Mouse (Mus musculus): Measurements from ENCODE around the gene Tbc1d22a. TPM values are rescaled to one million over a fixed set of nuclear protein-coding genes. Genes with fewer than 3 reads are reported as not detected.

Gene Tbc1d22a
- polyA plus RNA-seq, 1 experiment, result not detected

DNA sequence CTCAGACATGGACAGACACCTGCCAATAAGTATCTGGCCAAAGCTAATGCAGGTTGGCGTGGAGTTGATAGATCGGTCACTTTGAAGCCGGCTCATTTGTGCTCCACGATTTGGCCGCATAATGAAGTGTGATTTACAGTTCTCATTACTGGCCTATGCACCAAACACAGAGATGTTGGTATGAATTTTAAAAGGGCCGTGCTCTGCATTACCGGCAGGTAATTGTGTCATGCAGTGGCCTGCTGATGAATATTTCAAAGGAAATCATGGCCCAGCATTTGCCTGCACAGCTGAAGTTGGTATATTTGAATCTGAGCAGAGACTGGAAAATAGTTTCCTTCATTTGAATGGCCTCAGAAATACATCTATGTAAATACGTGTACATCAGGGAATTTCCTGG lies 219.1 kb downstream of the Tbc1d22a start:
- H3K4me3 ChIP-seq (ENCODE audit: insufficient read depth, low read depth, low read length), result no peak overlapping the region
- H3K4me1 ChIP-seq (ENCODE audit: control insufficient read depth, insufficient read depth, low read length), result no peaks in the 10 kb centered on the region
- 85% methylated on average over 8 of the region's 8 CpGs for WGBS
- TF ChIP-seq CTCF (IDR thresholded peaks at IDR 0.05; ENCODE audit: insufficient read depth, low read depth, low read length), result no peak
- no peak for TF ChIP-seq POLR2A (IDR thresholded peaks at IDR 0.05; ENCODE audit: insufficient read depth, low read depth, low read length)
- H3K27ac ChIP-seq (ENCODE audit: insufficient read depth, low read depth, low read length), result no peak overlapping the region

- no peaks in the 10 kb centered on the region for H3K4me1 ChIP-seq (ENCODE audit: control insufficient read depth, insufficient read depth, low read length)
- WGBS, result over 99% methylated on average over 3 of the region's 3 CpGs
- H3K4me3 ChIP-seq (ENCODE audit: insufficient read depth, low read depth, low read length), result no peak overlapping the region
- TF ChIP-seq CTCF (IDR thresholded peaks at IDR 0.05; ENCODE audit: insufficient read depth, low read depth, low read length) (no peak), POLR2A (IDR thresholded peaks at IDR 0.05; ENCODE audit: insufficient read depth, low read depth, low read length) (no peak)
- no peak overlapping the region for H3K27ac ChIP-seq (ENCODE audit: insufficient read depth, low read depth, low read length)
Observed at GRCm38 (mm10) chr15:86434241-86434640, 220.0 kb downstream of the Tbc1d22a start.

- TF ChIP-seq CTCF (IDR thresholded peaks at IDR 0.05; ENCODE audit: insufficient read depth, low read depth, low read length), result no peak
- TF ChIP-seq POLR2A (IDR thresholded peaks at IDR 0.05; ENCODE audit: insufficient read depth, low read depth, low read length), result no peak
- 99% methylated on average over 2 of the region's 2 CpGs for WGBS
- Histone ChIP-seq H3K4me1 (ENCODE audit: control insufficient read depth, insufficient read depth, low read length) (no peaks in the 10 kb centered on the region), H3K4me3 (ENCODE audit: insufficient read depth, low read depth, low read length) (no peak overlapping the region), H3K27ac (ENCODE audit: insufficient read depth, low read depth, low read length) (no peak overlapping the region)
Observed at GRCm38 (mm10) chr15:86437346-86437745, 223.1 kb downstream of the Tbc1d22a start.

DNA sequence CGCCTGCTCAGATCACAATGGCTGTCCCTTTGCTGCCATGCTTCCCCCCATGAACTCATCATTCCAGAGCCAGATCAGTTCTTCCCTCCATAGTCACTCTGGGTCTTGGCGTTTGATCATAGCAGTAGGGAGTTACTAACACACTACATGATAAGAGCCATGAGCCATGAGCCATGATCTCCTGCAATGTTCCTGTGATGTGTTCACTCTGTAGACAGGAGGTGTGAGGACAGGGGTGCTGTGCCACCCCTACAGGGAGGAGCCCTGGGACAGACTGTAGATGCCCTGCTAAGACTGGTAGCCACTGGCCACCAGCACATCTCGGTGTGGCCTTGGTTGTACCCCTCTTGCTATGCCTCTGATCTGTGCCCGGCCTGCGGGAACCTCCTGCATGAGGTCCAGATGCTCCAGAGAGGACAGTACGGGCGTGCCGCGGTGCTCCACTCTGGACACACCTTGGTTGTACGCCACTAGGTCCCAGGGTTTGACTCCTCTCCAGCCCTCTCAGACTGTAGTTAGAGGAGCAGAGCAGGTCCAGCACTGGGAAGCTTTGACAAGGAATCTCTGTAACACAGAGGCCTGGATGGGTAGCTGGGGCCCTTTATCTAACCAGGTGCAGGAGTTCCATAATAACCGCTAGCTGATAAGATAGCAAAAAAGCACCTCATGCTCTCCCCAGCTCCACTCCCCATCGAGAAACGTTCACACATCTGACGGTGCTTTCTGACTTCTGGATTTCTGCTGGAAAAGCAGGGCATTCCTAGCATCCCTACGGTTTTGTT lies 224.9 kb downstream of the Tbc1d22a start:
- TF ChIP-seq CTCF (IDR thresholded peaks at IDR 0.05; ENCODE audit: insufficient read depth, low read depth, low read length), result no peak
- TF ChIP-seq POLR2A (IDR thresholded peaks at IDR 0.05; ENCODE audit: insufficient read depth, low read depth, low read length), result no peak
- Histone ChIP-seq H3K27ac (ENCODE audit: insufficient read depth, low read depth, low read length) (no peak overlapping the region), H3K4me3 (ENCODE audit: insufficient read depth, low read depth, low read length) (no peak overlapping the region), H3K4me1 (ENCODE audit: control insufficient read depth, insufficient read depth, low read length) (no peaks in the 10 kb centered on the region)
- WGBS, result 95% methylated on average over 15 of the region's 15 CpGs

GRCm38 (mm10) chr15:86444271-86444670 lies 230.0 kb downstream of the Tbc1d22a start:
- Histone ChIP-seq H3K4me3 (ENCODE audit: insufficient read depth, low read depth, low read length) (no peak overlapping the region), H3K27ac (ENCODE audit: insufficient read depth, low read depth, low read length) (no peak overlapping the region), H3K4me1 (ENCODE audit: control insufficient read depth, insufficient read depth, low read length) (no peaks in the 10 kb centered on the region)
- WGBS, result 72% methylated on average over 2 of the region's 2 CpGs
- no peak for TF ChIP-seq CTCF (IDR thresholded peaks at IDR 0.05; ENCODE audit: insufficient read depth, low read depth, low read length)
- TF ChIP-seq POLR2A (IDR thresholded peaks at IDR 0.05; ENCODE audit: insufficient read depth, low read depth, low read length), result no peak

DNA sequence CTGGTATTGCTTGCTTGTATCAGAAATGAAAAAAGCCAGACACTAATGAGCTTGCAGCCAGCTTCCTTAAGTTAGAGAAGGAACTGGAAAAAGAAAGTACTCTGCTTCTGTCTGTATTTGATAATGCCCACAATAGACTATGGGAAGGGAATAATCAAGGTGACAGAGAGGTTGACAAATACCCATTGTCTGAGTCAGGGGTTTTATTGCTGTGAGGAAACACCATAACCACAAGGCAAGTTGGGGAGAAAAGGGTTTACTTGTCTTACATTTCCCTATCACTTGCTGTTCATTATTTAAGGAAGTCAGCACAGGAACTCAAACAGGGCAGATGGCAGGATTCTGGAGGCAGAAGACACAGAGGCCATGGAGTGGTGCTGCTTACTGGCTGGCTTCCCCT lies 231.8 kb downstream of the Tbc1d22a start:
- no peak overlapping the region for H3K4me3 ChIP-seq (ENCODE audit: insufficient read depth, low read depth, low read length)
- no peaks in the 10 kb centered on the region for H3K4me1 ChIP-seq (ENCODE audit: control insufficient read depth, insufficient read depth, low read length)
- TF ChIP-seq CTCF (IDR thresholded peaks at IDR 0.05; ENCODE audit: insufficient read depth, low read depth, low read length), result no peak
- no peak for TF ChIP-seq POLR2A (IDR thresholded peaks at IDR 0.05; ENCODE audit: insufficient read depth, low read depth, low read length)
- H3K27ac ChIP-seq (ENCODE audit: insufficient read depth, low read depth, low read length), result no peak overlapping the region

DNA sequence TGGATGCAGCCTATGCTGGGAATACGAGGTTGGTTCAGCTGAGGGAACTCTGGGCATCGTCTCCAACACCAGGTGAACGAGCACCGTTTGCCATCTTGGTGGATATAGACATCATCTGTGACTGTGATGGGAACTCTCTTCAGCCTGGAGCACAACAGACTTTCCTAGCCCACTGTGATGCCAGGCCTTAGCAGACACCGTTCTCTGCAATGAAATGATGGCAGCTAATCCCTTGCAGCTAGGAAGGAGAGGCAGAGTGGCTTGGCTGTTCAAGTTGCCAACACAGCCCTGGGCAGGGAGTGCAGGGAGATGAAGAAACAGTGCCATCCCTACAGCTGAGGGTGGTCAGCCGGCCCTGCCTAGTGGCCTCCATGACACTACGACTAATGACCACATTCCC lies 233.0 kb downstream of the Tbc1d22a start:
- WGBS, result 98% methylated on average over 7 of the region's 7 CpGs
- TF ChIP-seq CTCF (IDR thresholded peaks at IDR 0.05; ENCODE audit: insufficient read depth, low read depth, low read length), result no peak
- TF ChIP-seq POLR2A (IDR thresholded peaks at IDR 0.05; ENCODE audit: insufficient read depth, low read depth, low read length), result no peak
- Histone ChIP-seq H3K4me3 (ENCODE audit: insufficient read depth, low read depth, low read length) (no peak overlapping the region), H3K27ac (ENCODE audit: insufficient read depth, low read depth, low read length) (no peak overlapping the region), H3K4me1 (ENCODE audit: control insufficient read depth, insufficient read depth, low read length) (no peaks in the 10 kb centered on the region)

GRCm38 (mm10) chr15:86449236-86449635 lies 235.0 kb downstream of the Tbc1d22a start:
- TF ChIP-seq CTCF (IDR thresholded peaks at IDR 0.05; ENCODE audit: insufficient read depth, low read depth, low read length) (no peak), POLR2A (IDR thresholded peaks at IDR 0.05; ENCODE audit: insufficient read depth, low read depth, low read length) (no peak)
- 84% methylated on average over 5 of the region's 5 CpGs for WGBS

DNA sequence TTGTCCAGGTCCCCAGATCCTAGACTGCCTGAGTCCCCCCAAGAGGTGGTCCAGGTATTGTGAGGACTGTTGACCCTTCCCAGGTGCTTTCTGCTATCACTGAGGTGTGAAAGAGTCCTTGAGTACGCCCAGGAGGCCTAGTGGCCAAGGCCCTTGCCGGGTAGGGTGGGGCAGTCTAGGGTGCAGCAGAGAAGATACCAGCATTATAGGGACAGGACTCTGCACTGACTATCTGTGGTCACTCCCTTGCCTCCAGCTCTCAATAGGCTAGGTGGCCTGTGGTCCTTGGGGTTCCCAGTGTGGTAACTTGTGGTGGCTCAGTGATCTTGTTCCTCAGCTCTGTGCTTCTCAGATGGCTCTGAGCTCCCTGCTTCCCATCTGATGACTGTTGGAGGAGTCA lies 235.5 kb downstream of the Tbc1d22a start:
- WGBS, result 98% methylated on average over 2 of the region's 2 CpGs
- H3K4me1 ChIP-seq (ENCODE audit: control insufficient read depth, insufficient read depth, low read length), result no peaks in the 10 kb centered on the region
- TF ChIP-seq CTCF (IDR thresholded peaks at IDR 0.05; ENCODE audit: insufficient read depth, low read depth, low read length) (no peak), POLR2A (IDR thresholded peaks at IDR 0.05; ENCODE audit: insufficient read depth, low read depth, low read length) (no peak)
- no peak overlapping the region for H3K4me3 ChIP-seq (ENCODE audit: insufficient read depth, low read depth, low read length)
- H3K27ac ChIP-seq (ENCODE audit: insufficient read depth, low read depth, low read length), result no peak overlapping the region

More at GRCm38 (mm10) chr15:86449236-86449635, 235.0 kb downstream of the Tbc1d22a start:
- Histone ChIP-seq H3K4me3 (ENCODE audit: insufficient read depth, low read depth, low read length) (no peak overlapping the region), H3K4me1 (ENCODE audit: control insufficient read depth, insufficient read depth, low read length) (no peaks in the 10 kb centered on the region), H3K27ac (ENCODE audit: insufficient read depth, low read depth, low read length) (no peak overlapping the region)

Measured in olfactory bulb, adult 2 months (tissue).